Mouse (Mus musculus) heart, embryonic 10.5 days (tissue): ENCODE data around the gene Akirin1. TPM values are rescaled to one million over a fixed set of nuclear protein-coding genes. Genes with fewer than 3 reads are reported as not detected.
A peak's percentile ranks its signal among the peaks of the same experiment; 100 is the strongest.

Source experiments
- DNase-seq: peaks from one replicate; pipeline ENCODE4 v3.0.0-alpha.2; 2017; ENCODE audit warnings: low spot score
- H3K27ac ChIP-seq: fragments of 300-500 bp; sonication (generic); 2 replicates; pipeline ENCODE4 v1.5.1; 2016; ENCODE audit warnings: mild to moderate bottlenecking
- H3K27me3 ChIP-seq: fragments of 300-500 bp; sonication (generic); 2 replicates; pipeline ENCODE4 v1.6.1; 2016; ENCODE audit warnings: mild to moderate bottlenecking; ENCODE audit not compliant: poor library complexity, insufficient read depth, severe bottlenecking
- H3K36me3 ChIP-seq: fragments of 300-500 bp; sonication (generic); 2 replicates; pipeline ENCODE4 v1.6.1; 2016; ENCODE audit warnings: mild to moderate bottlenecking, moderate library complexity
- H3K4me1 ChIP-seq: fragments of 300-500 bp; sonication (generic); 2 replicates; pipeline ENCODE4 v1.6.1; 2016; ENCODE audit warnings: mild to moderate bottlenecking
- H3K4me3 ChIP-seq: fragments of 300-500 bp; sonication (generic); 2 replicates; pipeline ENCODE4 v1.5.1; 2016; ENCODE audit warnings: mild to moderate bottlenecking, moderate library complexity
- H3K9me3 ChIP-seq: fragments of 300-500 bp; sonication (generic); 2 replicates; pipeline ENCODE4 v1.6.1; 2016; ENCODE audit warnings: mild to moderate bottlenecking, moderate library complexity
- WGBS: fragments of 180-500 bp; shearing (Covaris S2); methylation state at CpG from one replicate; pipeline ENCODE4 v1.1.7; 2016; 5-methylcytosine and 5-hydroxymethylcytosine counted together
- polyA plus RNA-seq: library from polyadenylated mRNA; unstranded; fragments of >200 nt; fragmentation: Nextera tagmentation; extraction: Ambion mirVana; gene quantifications from 2 replicates; pipeline ENCODE4 v1.2.1, GENCODE M21; 2016

The Akirin1 gene
- 55.3 and 58.5 TPM in 2 replicates for polyA plus RNA-seq

DNA sequence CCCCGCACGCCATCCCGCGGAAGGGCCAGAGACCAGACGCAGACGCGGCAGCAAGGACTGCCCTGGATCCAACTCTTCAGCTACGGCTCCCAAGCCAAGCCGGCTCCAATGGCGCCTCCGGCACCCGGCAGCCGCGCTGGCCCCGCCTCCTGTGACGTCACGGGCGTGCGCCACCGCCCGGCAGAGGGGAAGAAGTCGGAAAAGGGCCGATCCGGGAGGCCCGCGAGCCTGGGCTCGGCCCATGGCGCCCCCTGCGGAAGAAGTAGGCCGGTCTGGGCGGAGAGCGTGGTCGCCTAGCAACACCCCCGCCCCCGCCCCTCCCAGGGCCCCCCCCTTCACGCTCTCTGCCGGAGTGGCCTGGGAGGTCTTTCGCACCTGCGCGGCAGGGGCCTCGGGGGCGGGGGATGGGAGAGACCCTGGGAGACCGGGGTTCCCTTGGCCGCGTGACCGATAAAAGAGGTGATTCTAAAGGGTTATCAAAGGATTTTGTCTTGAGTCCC is at the start of gene Akirin1:
Gene Akirin1 (minus strand): TSS at position 194 of the 500 bp plus-strand sequence.
- no peaks in the 10 kb centered on the region for H3K27me3 ChIP-seq
- WGBS = under 1% methylated on average over 46 of the region's 46 CpGs
- peak within 1 kb of the TSS; percentile 92 for H3K27ac ChIP-seq
- H3K4me1 ChIP-seq = peaks cover 7% of the 10 kb centered on the region
- peak within 1 kb of the TSS; percentile 83 for H3K4me3 ChIP-seq
- H3K9me3 ChIP-seq = no peaks in the 10 kb centered on the region
- peak; percentile 98 for DNase-seq
- no peaks in the 10 kb centered on the region for H3K36me3 ChIP-seq

DNA sequence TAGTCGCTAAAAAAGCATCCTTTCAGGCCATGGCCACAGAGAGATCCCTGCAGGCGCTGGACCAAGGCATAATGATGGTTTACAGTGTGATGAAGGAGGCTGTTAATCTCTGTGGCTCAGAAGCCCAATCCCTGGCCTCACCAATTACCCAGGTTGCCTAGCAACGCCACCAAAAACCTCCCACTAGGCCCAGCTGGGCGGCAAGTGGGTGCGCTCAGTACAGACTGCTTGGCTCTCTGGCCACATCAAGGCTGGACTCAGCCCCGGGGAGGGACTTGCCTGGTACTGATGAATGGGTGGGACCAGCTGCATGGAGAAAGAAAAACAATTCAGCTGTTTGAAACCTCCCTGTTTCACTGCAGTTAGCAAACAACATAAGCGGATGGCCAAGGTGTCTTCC is 47.7 kb upstream of the Akirin1 start:
- no peak for DNase-seq
- no peak overlapping the region for H3K27ac ChIP-seq
- WGBS = 66% methylated on average over 7 of the region's 7 CpGs

DNA sequence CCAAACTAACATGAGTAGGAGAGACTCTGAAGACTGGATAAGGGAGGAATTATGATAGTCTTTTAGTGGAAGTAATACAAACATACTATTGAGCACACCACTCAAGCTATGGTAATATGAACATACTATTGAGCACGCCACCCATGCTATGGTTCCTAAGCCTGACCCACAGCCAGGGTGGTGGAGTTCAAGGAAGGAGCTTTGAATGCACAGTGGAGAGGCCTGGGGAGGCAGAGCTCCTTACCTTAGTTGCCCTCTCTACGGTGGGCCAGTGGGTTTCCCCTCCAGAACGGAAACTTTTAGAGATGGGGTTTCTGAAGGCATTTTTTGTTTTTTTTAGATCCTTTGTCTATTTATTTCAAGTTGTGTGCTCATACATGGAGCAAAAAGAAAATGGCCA is 47.3 kb upstream of the Akirin1 start:
- Histone ChIP-seq H3K4me1 (no peaks in the 10 kb centered on the region), H3K4me3 (no peak overlapping the region), H3K36me3 (no peaks in the 10 kb centered on the region), H3K27me3 (no peaks in the 10 kb centered on the region), H3K27ac (no peak overlapping the region), H3K9me3 (no peaks in the 10 kb centered on the region)
- DNase-seq = no peak
- WGBS = 87% methylated on average over 3 of the region's 3 CpGs

More for the DNA sequence above, 47.7 kb upstream of the Akirin1 start:
- Histone ChIP-seq H3K36me3 (no peaks in the 10 kb centered on the region), H3K9me3 (no peaks in the 10 kb centered on the region), H3K4me1 (no peaks in the 10 kb centered on the region), H3K4me3 (no peak overlapping the region), H3K27me3 (no peaks in the 10 kb centered on the region)

DNA sequence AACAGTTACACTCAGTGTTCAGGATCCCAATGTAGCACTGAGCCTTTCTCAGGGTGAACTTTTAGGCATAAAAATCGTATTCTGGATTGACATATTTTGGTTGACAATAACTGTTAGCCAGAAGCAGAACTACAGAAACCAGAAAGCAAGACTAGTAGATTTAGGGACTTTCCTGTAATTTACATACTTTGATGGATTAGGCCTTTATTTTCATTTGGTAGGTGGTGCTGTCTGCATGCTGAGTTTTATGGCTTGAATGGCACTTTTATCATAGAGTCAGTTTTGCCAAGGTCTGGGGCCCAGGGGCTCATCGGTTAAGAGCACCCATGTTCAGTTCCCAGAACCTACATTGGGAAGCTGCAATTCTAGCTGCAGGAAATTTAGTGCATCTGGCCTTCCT is 44.9 kb upstream of the Akirin1 start:
- Histone ChIP-seq H3K27me3 (no peaks in the 10 kb centered on the region), H3K4me1 (no peaks in the 10 kb centered on the region), H3K27ac (no peak overlapping the region), H3K36me3 (no peaks in the 10 kb centered on the region), H3K4me3 (no peak overlapping the region), H3K9me3 (no peaks in the 10 kb centered on the region)
- DNase-seq = no peak
- 83% methylated on average over 2 of the region's 2 CpGs for WGBS

DNA sequence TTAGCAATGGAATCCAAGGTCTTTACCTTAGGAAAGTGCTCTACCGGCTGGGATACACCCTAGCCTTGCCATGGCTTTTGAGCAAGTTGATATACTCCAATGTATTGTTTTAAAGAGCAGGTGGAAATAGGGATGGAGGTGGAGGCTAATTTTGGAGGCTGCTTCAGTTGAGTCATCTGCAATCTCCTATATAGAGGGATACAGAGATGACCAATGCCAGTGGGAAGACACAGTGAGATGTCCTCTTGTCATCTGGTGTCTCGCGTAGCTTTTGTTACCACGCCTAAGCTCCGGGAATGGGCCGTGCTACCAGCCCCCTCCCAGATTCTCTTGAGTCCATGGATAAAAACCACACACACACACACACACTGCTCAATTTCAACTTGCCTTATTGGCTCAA is 43.0 kb upstream of the Akirin1 start:
- DNase-seq = no peak
- WGBS = 89% methylated on average over 6 of the region's 6 CpGs
- H3K4me3 ChIP-seq = no peak overlapping the region
- no peaks in the 10 kb centered on the region for H3K27me3 ChIP-seq
- H3K36me3 ChIP-seq = no peaks in the 10 kb centered on the region
- H3K9me3 ChIP-seq = no peaks in the 10 kb centered on the region
- H3K27ac ChIP-seq = no peak overlapping the region
- 0 out of 2 replicates have a peak, but pooled peaks cover 4% of the 10 kb centered on the region for H3K4me1 ChIP-seq

DNA sequence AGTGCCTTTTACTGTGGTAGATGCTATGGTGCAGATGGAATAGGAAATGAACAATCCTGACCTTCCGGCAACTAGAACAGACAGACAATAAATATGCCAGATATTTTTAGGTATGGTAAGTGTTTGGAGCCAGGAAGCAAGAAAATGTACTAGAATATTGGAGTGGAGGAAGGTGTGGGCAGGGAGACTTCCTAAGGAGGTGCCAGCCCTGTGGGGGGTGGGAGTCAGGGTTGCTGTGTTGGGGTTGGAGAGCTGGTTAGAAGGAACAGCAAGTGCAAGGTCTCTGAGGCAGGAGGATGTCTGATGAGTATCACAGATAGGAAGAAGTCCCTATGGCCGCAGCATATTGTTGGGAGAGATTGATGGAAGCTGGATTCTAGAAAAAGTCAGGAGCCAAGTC is 42.5 kb upstream of the Akirin1 start:
- WGBS = 78% methylated on average over 2 of the region's 2 CpGs
- Histone ChIP-seq H3K9me3 (no peaks in the 10 kb centered on the region), H3K4me1 (peaks cover 8% of the 10 kb centered on the region), H3K27ac (no peak overlapping the region), H3K36me3 (no peaks in the 10 kb centered on the region), H3K4me3 (no peak overlapping the region), H3K27me3 (no peaks in the 10 kb centered on the region)
- DNase-seq = no peak

DNA sequence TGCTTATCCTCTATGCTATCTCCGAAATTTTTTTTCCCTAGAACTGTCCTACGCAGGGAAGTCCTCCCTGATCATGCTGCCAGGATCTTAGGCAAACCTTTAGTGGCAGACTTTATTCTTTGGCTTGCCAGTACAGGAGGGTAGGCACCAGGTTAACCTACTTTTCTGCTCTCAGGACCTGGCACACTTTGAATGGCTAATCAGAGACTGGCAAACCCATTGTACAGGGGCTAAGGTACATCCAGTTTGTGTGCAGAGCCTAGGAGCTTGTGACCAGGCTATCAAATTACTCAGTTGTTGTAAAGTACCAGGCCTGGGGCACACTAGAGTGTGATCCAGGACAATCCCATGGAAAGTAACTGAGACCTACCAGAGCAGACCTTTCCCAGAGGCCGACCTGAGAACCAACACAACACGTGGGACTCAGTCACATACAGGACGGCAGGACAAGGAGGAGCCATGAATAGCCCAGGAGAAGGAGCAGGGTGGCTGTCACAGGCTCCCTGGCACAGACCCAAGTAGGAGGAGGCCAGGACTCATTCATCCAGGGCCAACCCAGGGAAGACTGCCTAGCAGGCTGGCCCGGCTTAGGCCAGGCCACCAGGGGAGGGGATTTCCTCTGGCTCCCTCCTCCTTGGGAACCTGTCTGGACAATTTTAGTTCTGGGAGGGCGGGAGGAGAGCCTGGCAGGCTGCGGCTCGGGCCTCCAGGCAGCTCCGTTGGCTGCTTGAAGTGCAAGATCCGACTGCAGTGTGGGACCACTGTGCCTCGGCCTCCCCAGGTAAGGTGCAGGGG is 37.2 kb upstream of the Akirin1 start, which contains the start of gene Rhbdl2:
Gene Rhbdl2 (plus strand): TSS at position 684 of the 795 bp plus-strand sequence.
- no peaks in the 10 kb centered on the region for H3K27me3 ChIP-seq
- no peaks in the 10 kb centered on the region for H3K9me3 ChIP-seq
- DNase-seq = peak; percentile 83
- H3K4me1 ChIP-seq = peaks cover 15% of the 10 kb centered on the region
- H3K4me3 ChIP-seq = peak within 1 kb of the TSS; percentile 36; the same call in 1 of the 2 replicates
- peak within 1 kb of the TSS; percentile 75 for H3K27ac ChIP-seq
- no peaks in the 10 kb centered on the region for H3K36me3 ChIP-seq
- 28% methylated on average over 12 of the region's 12 CpGs for WGBS

DNA sequence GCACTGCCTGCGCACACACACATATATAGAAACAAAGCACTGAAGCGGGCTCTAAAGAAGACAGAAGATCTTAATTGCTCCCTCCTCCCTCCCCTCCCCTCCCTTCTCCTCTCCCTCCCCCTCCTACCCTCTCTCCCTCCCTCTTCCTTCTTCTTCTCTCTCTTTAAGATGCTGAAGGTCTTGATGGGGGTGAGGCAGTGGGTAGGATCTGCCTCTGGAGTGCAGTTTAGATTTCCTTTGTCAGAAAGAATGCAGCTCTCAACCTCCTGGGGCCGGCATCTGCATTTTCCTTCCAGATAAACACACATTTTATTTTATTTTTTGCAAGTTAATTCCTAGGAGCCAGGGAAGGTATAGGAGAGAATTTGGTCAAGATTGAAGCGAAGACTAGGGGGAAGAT is 18.1 kb upstream of the Akirin1 start:
- Histone ChIP-seq H3K36me3 (no peaks in the 10 kb centered on the region), H3K27me3 (no peaks in the 10 kb centered on the region), H3K4me3 (no peak overlapping the region), H3K9me3 (no peaks in the 10 kb centered on the region), H3K4me1 (no peaks in the 10 kb centered on the region), H3K27ac (no peak overlapping the region)
- no peak for DNase-seq
- 67% methylated on average over 4 of the region's 4 CpGs for WGBS

DNA sequence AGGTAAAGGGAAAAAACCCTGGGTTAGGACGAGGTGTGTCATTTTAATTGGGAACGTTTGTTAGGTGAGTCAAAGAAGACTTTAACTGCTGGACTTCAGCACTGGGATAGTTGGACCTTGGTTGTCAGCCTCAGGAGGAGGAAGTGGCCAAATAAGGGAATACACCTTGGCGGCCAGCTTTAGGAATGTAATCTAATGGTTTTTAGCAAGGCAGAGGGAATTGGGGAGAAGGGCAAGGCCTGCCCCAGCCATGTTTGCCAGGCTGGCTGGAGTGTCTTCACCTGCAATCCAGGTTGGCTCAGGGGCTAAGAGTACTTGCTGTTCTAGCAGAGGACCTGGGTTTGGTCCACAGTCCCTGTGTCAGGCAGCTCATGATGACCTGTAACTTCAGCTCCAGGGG is 17.7 kb upstream of the Akirin1 start:
- Histone ChIP-seq H3K9me3 (no peaks in the 10 kb centered on the region), H3K27me3 (no peaks in the 10 kb centered on the region), H3K36me3 (no peaks in the 10 kb centered on the region), H3K4me1 (no peaks in the 10 kb centered on the region), H3K4me3 (no peak overlapping the region), H3K27ac (no peak overlapping the region)
- DNase-seq = no peak
- WGBS = 69% methylated on average over 3 of the region's 3 CpGs

DNA sequence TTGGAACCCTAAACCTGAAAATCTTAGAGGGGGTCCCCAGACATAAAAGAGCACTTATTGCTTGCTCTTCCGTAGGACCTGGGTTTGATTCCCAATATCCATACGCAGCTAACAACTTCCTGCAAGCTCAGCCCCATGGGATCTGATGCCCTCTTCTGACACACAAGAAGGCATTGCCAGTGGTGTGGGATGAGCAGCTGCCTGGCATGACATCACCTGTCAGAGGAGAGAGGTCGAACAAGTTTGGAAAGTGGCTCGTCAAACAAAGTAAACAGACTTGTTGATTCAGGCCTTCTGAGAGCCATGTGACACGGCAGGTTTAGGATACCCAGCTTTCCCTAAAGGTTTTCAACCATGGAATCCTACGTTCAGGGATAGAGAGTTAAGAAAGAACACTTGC is 14.9 kb upstream of the Akirin1 start:
- no peaks in the 10 kb centered on the region for H3K27me3 ChIP-seq
- 69% methylated on average over 6 of the region's 6 CpGs for WGBS

DNA sequence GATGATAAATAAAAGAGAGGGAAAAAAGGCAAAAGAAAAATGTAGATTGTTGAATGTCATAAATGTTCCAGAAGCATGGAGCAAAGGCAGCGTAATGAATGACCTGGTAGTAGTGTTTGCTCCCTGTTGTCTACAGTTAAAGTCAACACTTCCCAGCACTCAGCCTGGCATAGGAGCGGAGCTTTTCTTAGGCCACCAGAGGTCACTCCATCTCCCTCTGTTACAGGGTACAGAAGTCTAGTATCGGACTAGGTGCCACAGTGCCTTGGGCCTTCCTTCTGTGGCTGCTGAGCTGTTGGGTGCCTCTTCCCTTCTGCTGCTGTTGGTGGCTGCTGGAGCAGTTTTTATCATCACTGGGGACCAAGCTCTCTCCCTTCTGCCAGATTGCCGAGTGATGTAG is 8.2 kb upstream of the Akirin1 start:
- Histone ChIP-seq H3K4me3 (no peak overlapping the region), H3K27me3 (no peaks in the 10 kb centered on the region), H3K27ac (no peak overlapping the region), H3K36me3 (no peaks in the 10 kb centered on the region), H3K4me1 (no peaks in the 10 kb centered on the region), H3K9me3 (no peaks in the 10 kb centered on the region)
- DNase-seq = no peak
- WGBS = 55% methylated on average over 4 of the region's 4 CpGs

More for the DNA sequence above, 14.9 kb upstream of the Akirin1 start:
- Histone ChIP-seq H3K9me3 (no peaks in the 10 kb centered on the region), H3K4me1 (no peaks in the 10 kb centered on the region), H3K27ac (no peak overlapping the region), H3K4me3 (no peak overlapping the region), H3K36me3 (no peaks in the 10 kb centered on the region)
- no peak for DNase-seq

DNA sequence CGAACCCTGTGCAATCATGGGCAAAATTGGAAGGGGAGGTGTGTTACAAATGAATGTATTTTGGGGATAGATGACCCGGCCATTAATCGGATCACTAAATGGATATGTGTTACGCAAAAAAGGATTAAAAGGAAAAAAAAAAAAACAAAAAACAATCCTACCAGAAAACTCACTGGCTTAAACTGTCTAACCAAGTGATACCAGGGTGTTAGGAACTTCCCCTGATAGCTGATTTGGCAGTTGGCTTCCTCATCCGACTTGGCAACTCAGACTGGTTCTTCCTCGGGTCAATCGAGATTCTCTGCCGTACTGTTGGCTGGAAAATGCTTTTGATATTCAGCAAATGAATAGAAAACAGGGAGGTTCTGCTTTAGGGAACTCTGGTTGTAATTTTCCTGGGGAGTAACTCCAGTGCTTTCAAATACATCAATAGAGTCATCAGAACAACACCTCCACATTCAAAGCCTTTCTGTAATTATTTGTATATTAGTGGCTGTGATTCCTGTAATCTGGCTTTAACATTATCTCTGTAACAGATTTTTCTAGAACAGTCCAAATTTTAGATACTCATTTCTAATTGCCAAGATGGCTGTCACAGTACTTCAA is 665 bp upstream of the Akirin1 start:
- no peaks in the 10 kb centered on the region for H3K9me3 ChIP-seq
- under 1% methylated on average over 8 of the region's 8 CpGs for WGBS
- DNase-seq = no peak
- peaks cover 7% of the 10 kb centered on the region for H3K4me1 ChIP-seq
- no peaks in the 10 kb centered on the region for H3K36me3 ChIP-seq
- peak overlapping the region; percentile 83 for H3K4me3 ChIP-seq
- no peaks in the 10 kb centered on the region for H3K27me3 ChIP-seq
- peak overlapping the region; percentile 92; the same call in 1 of the 2 replicates for H3K27ac ChIP-seq

DNA sequence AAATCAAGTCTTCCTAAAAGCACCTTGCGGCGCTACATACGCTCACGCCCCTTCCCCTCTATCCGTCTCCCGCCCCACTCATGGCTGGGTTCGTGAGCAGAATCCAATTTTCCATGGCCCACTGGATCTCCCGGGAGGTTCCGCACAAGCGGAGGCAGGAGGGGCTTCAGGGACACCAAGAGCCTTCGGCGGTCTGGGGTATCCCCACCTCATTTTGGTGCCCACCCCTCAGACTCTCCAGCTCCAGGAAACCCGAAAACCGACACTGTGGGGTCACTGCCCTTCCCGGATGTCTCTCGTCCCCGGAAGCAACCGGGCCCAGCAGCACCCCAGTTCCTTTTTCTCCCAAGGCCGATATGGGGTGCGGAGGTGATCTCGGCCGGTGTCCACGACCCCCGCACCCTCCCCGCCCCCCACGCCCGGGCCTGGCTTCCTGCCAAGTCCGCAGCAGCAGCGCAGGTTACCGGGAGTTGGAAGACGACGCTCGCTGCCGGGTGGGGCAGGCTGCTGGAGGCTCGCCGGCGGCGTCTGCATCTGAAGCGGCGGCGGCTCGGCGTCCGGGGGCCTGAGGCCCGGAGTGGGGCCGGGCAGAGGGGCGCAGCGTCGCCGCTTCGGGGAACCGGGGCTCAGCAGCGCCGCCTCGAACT is 538 bp downstream of the Akirin1 start:
- Histone ChIP-seq H3K4me1 (peaks cover 7% of the 10 kb centered on the region), H3K27ac (peak overlapping the region; percentile 92), H3K36me3 (no peaks in the 10 kb centered on the region), H3K27me3 (no peaks in the 10 kb centered on the region), H3K4me3 (peak overlapping the region; percentile 83), H3K9me3 (no peaks in the 10 kb centered on the region)
- under 1% methylated on average over 55 of the region's 55 CpGs for WGBS
- DNase-seq = no peak
